Mouse (Mus musculus) splenic B cell, adult 2 months (primary cell): ENCODE data around the gene Ap3b2.

ENCODE experiments used
- DNase-seq: peaks from one replicate; pipeline ENCODE4 v3.0.0-alpha.2; 2011; ENCODE audit warnings: low read depth, low spot score
- H3K27me3 ChIP-seq: 2 replicates; pipeline ENCODE4 v1.6.1; 2012; ENCODE audit warnings: mild to moderate bottlenecking, low read length, moderate library complexity, mixed read lengths; ENCODE audit not compliant: control insufficient read depth, poor library complexity, insufficient read depth, severe bottlenecking
- H3K36me3 ChIP-seq: 2 replicates; pipeline ENCODE4 v1.6.1; 2012; ENCODE audit warnings: mild to moderate bottlenecking, low read length, moderate library complexity, mixed read lengths; ENCODE audit not compliant: control insufficient read depth, poor library complexity, insufficient read depth, severe bottlenecking

Gene Ap3b2

DNA sequence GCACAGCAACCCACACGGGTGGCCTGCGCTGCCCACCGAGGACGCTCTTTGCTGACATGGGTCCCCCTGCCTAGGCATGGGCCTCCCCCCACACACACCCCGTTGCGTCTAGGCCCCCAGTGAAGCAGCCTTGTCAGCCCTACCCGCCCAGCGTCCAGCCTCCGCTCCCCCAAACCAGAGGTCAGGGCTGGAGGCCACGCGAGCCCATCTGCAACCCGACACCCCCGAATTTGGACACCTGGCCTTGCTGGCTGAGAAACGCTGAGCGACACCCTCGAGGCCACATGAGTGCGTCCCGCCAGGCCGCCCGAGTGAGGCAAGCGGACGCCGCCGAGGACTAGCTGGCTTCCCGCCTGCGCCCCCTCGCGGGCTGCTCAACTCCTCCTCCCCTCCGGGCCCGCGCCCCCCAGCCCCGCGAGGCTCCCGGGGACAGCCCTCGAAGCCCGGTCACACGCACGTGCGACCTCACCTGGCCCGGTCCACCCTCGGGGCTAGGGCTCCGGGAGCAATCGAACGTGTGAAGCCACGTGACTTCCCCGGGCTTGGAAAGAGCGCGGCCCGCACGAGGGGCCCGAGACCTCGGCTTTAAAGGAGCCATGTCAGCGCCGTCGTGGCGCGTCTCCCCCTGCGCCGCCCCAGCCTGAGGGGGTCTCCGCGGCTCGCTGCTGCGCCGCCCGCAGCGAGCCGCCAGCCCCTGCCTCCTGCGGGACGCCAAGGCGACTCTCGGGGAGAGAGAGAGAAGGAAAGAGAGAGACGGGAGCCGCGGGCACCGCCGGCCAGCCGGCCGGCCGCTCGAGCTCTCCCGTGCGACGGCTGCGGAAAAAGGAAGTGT, 40.1 kb downstream of the Ap3b2 start:
- Histone ChIP-seq H3K36me3 (no peaks in the 10 kb centered on the region), H3K27me3 (no peaks in the 10 kb centered on the region; the same call in 1 of the 2 replicates)
- peak; percentile 22 for DNase-seq

DNA sequence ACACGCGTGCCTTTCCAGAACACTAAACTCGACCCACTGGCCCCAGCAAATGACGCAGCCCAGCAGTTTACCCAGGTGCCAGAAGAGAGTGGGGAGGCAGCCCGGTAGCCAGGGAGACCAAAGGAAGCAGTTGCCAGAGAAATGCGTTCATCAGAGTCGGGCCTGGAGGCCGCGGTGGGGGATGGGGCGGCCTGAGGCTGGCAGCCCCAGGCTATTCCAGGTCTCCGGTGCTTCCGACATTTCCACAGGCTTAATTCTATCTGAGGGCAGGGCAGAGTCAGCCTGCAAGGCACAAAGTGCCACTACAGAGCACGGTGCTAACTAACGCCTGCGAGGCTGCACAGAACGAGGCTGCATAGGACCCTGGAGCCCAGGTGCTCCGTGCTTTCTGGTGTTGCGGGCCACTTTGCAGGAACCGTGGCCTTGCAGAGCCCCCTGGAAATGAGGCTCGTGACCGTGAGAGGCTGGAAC, 40.7 kb downstream of the Ap3b2 start:
- no peaks in the 10 kb centered on the region; the same call in 1 of the 2 replicates for H3K27me3 ChIP-seq
- H3K36me3 ChIP-seq: no peaks in the 10 kb centered on the region
- no peak for DNase-seq
